Mouse (Mus musculus) spleen, postnatal 0 days (tissue): ENCODE measurements around the gene Kbtbd2. TPM values are rescaled to one million over a fixed set of nuclear protein-coding genes. Genes with fewer than 3 reads are reported as not detected.

Source experiments
- polyA plus RNA-seq: library from polyadenylated mRNA; unstranded; fragments of >200 nt; fragmentation: Nextera tagmentation; extraction: Ambion mirVana; gene quantifications from 2 replicates; pipeline ENCODE4 v1.2.1, GENCODE M21; 2015

Kbtbd2 gene
- 15.0 and 15.1 TPM in 2 replicates for polyA plus RNA-seq

DNA sequence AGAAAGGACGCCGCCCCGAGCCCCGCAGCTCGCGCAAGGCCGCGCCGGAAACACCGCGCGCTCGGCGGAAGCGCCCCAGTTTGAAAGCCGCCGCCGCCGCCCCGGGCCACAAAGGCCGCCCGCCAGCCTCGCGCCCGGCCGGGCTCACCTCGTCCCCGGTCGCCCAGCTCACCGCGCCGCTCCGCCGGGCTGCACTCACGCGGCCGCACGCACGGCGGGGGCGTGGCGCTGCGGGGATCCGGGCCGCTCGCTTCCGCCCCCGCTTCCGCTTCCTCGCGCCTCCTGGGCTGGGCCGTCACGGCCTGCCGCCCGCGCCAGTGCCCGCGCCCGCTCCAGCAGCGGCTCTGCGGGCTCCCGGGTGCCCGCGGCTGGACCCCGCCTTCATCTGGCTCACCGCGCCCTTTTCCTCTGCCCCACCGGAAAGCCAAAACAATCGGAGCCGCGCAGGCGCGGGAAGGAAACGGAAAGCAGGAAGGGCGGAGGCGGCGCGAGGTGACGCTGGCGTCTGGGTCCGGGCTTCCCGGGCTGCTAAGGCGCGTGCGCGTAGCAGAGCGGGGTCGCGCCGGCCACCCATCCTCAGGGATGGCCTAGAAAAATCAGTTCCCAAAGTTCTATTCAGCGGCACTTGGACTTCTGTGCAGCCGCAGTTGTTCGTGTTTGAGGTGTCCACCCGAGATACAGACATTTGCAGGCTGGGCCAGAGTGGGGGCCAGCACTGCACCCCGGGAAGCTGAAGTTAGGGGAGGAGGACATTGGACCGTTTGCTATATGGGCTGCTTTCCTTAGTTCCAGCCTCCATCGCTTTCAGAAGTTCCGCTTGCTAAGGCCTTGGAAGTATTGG, at the start of gene Kbtbd2:
Gene Kbtbd2 (minus strand): TSS at position 503 of the 841 bp plus-strand sequence.

DNA sequence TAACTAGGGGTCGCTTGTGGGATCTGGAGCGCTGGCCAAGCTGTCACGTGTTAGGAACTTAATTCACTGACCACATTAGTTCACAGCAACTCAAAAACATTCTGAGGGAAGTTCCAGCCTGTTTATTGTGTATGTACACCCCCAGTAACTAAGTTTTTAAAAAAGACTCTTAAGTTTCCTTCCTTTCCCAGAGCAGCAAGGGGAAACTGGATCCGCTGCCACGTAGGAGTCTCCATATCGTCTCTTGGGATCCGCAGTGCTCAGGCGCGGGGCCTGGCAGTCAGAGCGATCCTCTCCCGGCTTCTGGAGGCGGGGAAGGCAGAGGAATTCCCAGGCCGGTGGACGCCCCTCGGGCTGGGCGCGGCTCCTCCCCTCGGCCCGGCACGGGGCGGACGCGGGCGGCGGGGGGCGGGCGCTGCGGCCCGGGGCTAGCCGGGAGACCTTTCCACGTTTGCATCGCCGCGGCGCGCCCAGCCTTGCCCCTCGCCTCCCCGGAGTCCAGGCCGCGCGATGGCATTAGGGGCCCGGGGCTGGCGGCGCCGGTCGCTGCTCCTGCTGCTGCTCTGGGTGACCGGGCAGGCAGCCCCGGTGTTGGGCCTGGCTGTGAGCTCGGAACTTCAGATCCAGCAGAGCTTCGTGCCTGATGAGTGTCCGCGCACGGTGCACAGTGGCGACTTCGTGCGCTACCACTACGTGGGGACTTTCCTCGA, 34.2 kb upstream of the Kbtbd2 start, which contains the start of gene Fkbp9:
Gene Fkbp9 (plus strand): TSS at position 363 of the 710 bp plus-strand sequence.

Other genes with a start within 250 kb of the Kbtbd2 start
- gene Pde1c, start 228.7 kb downstream of the Kbtbd2 start, polyA plus RNA-seq = 0.31 and 0.64 TPM in 2 replicates
- gene Lsm5, start 93.1 kb downstream of the Kbtbd2 start, polyA plus RNA-seq = 124 and 145 TPM in 2 replicates
- 6.1 and 7.1 TPM in 2 replicates for gene Avl9, start 82.9 kb downstream of the Kbtbd2 start, polyA plus RNA-seq
- 27.9 and 33.6 TPM in 2 replicates for gene Fkbp9, start 34.2 kb upstream of the Kbtbd2 start, polyA plus RNA-seq
- 214 and 265 TPM in 2 replicates for gene Nt5c3, start 126.1 kb upstream of the Kbtbd2 start, polyA plus RNA-seq
- gene Vmn1r4, start 126.2 kb upstream of the Kbtbd2 start, polyA plus RNA-seq = 0.38 and 0.41 TPM in 2 replicates
- gene Vmn1r5, start 172.5 kb upstream of the Kbtbd2 start, polyA plus RNA-seq = 0.05 TPM in 1 of 2 replicates, not detected in the other
- not detected in 2 replicates for gene Vmn1r6, start 199.4 kb upstream of the Kbtbd2 start, polyA plus RNA-seq
- gene Vmn1r7, start 227.5 kb upstream of the Kbtbd2 start, polyA plus RNA-seq = not detected in 2 replicates
- gene Vmn1r8, start 234.5 kb upstream of the Kbtbd2 start, polyA plus RNA-seq = not detected in 2 replicates